Mouse (Mus musculus) midbrain, embryonic 14.5 days (tissue): ENCODE results near the gene Omg. TPM values are rescaled to one million over a fixed set of nuclear protein-coding genes. Genes with fewer than 3 reads are reported as not detected.

Experiments
- ATAC-seq: fragments of 200-750 bp; cut with Nextera tagmentation; 2 replicates; pipeline ENCODE4 v1.8.0; 2017; ENCODE audit warnings: moderate number of reproducible peaks, moderate library complexity; ENCODE audit not compliant: low FRiP score, low TSS enrichment
- DNase-seq: peaks from one replicate; pipeline ENCODE4 v3.0.0-alpha.2; 2015
- H3K27ac ChIP-seq: fragments of 300-500 bp; sonication (generic); replicated peaks from 2 replicates; pipeline ENCODE4 v1.5.1; 2014; ENCODE audit warnings: mild to moderate bottlenecking, low read depth, low read length, moderate library complexity
- H3K27me3 ChIP-seq: fragments of 300-500 bp; sonication (generic); 2 replicates; pipeline ENCODE4 v1.6.1; 2014; ENCODE audit warnings: low read length, control low read depth, mixed read lengths; ENCODE audit not compliant: control insufficient read depth, insufficient read depth
- H3K36me3 ChIP-seq: fragments of 300-500 bp; sonication (generic); 2 replicates; pipeline ENCODE4 v1.6.1; 2014; ENCODE audit warnings: low read length, control low read depth; ENCODE audit not compliant: control insufficient read depth, insufficient read depth
- H3K4me1 ChIP-seq: fragments of 300-500 bp; sonication (generic); 2 replicates; pipeline ENCODE4 v1.6.1; 2014; ENCODE audit warnings: mild to moderate bottlenecking, antibody characterized with exemption, low read length, control low read depth; ENCODE audit not compliant: control insufficient read depth, insufficient read depth
- H3K4me2 ChIP-seq: fragments of 300-500 bp; sonication (generic); 2 replicates; pipeline ENCODE4 v1.6.1; 2014; ENCODE audit warnings: mild to moderate bottlenecking, low read length, moderate library complexity
- H3K4me3 ChIP-seq: fragments of 300-500 bp; sonication (generic); replicated peaks from 2 replicates; pipeline ENCODE4 v1.5.1; 2014; ENCODE audit warnings: low read depth, low read length
- H3K9ac ChIP-seq: fragments of 300-500 bp; sonication (generic); replicated peaks from 2 replicates; pipeline ENCODE4 v1.6.1; 2014; ENCODE audit warnings: mild to moderate bottlenecking, low read length, moderate library complexity
- H3K9me3 ChIP-seq: fragments of 300-500 bp; sonication (generic); 2 replicates; pipeline ENCODE4 v1.6.1; 2016; ENCODE audit warnings: low read length, control low read depth, mixed read lengths; ENCODE audit not compliant: control insufficient read depth
- WGBS: fragments of 180-500 bp; shearing (Covaris S2); extraction: QIAGEN DNeasy Blood & Tissue Kit; methylation state at CpG from one replicate; pipeline ENCODE4 v1.1.7; 2014; 5-methylcytosine and 5-hydroxymethylcytosine counted together
- polyA plus RNA-seq: library from polyadenylated mRNA; unstranded; fragments of >200 nt; fragmentation: Nextera tagmentation; extraction: Ambion mirVana; gene quantifications from 2 replicates; pipeline ENCODE4 v1.2.1, GENCODE M21; 2014

The Omg gene
- polyA plus RNA-seq, 1 experiment from 2014 or later: 4.9 TPM

GRCm38 (mm10) chr11:79457928-79458327 is 46.0 kb downstream of the Omg start:
- DNase-seq (no peak), ATAC-seq (no peak)
- H3K27ac ChIP-seq: no peak overlapping the region
- H3K9ac ChIP-seq: no peak overlapping the region
- H3K4me3 ChIP-seq: no peak overlapping the region
- peaks cover 57% of the 10 kb centered on the region for H3K36me3 ChIP-seq
- no peaks in the 10 kb centered on the region for H3K9me3 ChIP-seq
- no peaks in the 10 kb centered on the region for H3K27me3 ChIP-seq
- H3K4me1 ChIP-seq: no peaks in the 10 kb centered on the region
- 96% methylated on average over 3 of the region's 3 CpGs for WGBS
- no peak overlapping the region for H3K4me2 ChIP-seq

GRCm38 (mm10) chr11:79452966-79453365 is 50.9 kb downstream of the Omg start:
- Histone ChIP-seq H3K4me2 (no peak overlapping the region), H3K4me3 (no peak overlapping the region), H3K27me3 (no peaks in the 10 kb centered on the region), H3K9me3 (no peaks in the 10 kb centered on the region), H3K36me3 (peaks cover 56% of the 10 kb centered on the region), H3K27ac (no peak overlapping the region), H3K4me1 (no peaks in the 10 kb centered on the region), H3K9ac (no peak overlapping the region)
- ATAC-seq: no peak
- no peak for DNase-seq

Other genes starting within 250 kb of the Omg start
- 610 and 743 TPM in 2 replicates for gene Wsb1, start 249.4 kb downstream of the Omg start, polyA plus RNA-seq
- gene Gm9964, start 207.2 kb downstream of the Omg start, polyA plus RNA-seq: not detected in 2 replicates
- gene Nf1, start 164.4 kb downstream of the Omg start, polyA plus RNA-seq: 15.6 and 15.7 TPM in 2 replicates
- not detected in 2 replicates for gene Evi2b, start 19.7 kb upstream of the Omg start, polyA plus RNA-seq
- 1.1 TPM in 2 replicates for gene Evi2, start 26.5 kb upstream of the Omg start, polyA plus RNA-seq
- gene Evi2a, start 26.5 kb upstream of the Omg start, polyA plus RNA-seq: 2.9 and 4.8 TPM in 2 replicates
- gene Rab11fip4, start 87.1 kb upstream of the Omg start, polyA plus RNA-seq: 22.0 and 24.4 TPM in 2 replicates